Mouse (Mus musculus) midbrain, embryonic 16.5 days (tissue): ENCODE data around the gene Wnt5b. TPM values are rescaled to one million over a fixed set of nuclear protein-coding genes. Genes with fewer than 3 reads are reported as not detected.

Source experiments
- ATAC-seq: fragments of 200-750 bp; cut with Nextera tagmentation; 2 replicates; pipeline ENCODE4 v1.8.0; 2017; ENCODE audit warnings: moderate TSS enrichment
- H3K27ac ChIP-seq: fragments of 300-500 bp; sonication (generic); 2 replicates; pipeline ENCODE4 v1.5.1; 2014; ENCODE audit warnings: mild to moderate bottlenecking, low read length, mixed read lengths
- H3K27me3 ChIP-seq: fragments of 300-500 bp; sonication (generic); 2 replicates; pipeline ENCODE4 v1.6.1; 2014; ENCODE audit warnings: low read depth, low read length, mixed read lengths; ENCODE audit not compliant: control insufficient read depth, insufficient read depth
- H3K36me3 ChIP-seq: fragments of 300-500 bp; sonication (generic); 2 replicates; pipeline ENCODE4 v1.6.1; 2014; ENCODE audit warnings: mild to moderate bottlenecking, low read length, moderate library complexity, mixed read lengths; ENCODE audit not compliant: control insufficient read depth, insufficient read depth
- H3K4me1 ChIP-seq: fragments of 300-500 bp; sonication (generic); 2 replicates; pipeline ENCODE4 v1.6.1; 2014; ENCODE audit warnings: mild to moderate bottlenecking, low read length, mixed read lengths; ENCODE audit not compliant: control insufficient read depth, insufficient read depth
- H3K4me2 ChIP-seq: fragments of 300-500 bp; sonication (generic); 2 replicates; pipeline ENCODE4 v1.6.1; 2014; ENCODE audit warnings: mild to moderate bottlenecking, low read length, mixed read lengths
- H3K4me3 ChIP-seq: fragments of 300-500 bp; sonication (generic); 2 replicates; pipeline ENCODE4 v1.5.1; 2014; ENCODE audit warnings: low read depth, mild to moderate bottlenecking, low read length, moderate library complexity, mixed read lengths
- H3K9ac ChIP-seq: fragments of 300-500 bp; sonication (generic); 2 replicates; pipeline ENCODE4 v1.6.1; 2014; ENCODE audit warnings: low read depth, low read length, mixed read lengths
- H3K9me3 ChIP-seq: fragments of 300-500 bp; sonication (generic); replicated peaks from 2 replicates; pipeline ENCODE4 v1.6.1; 2014; ENCODE audit warnings: mild to moderate bottlenecking, low read length, mixed read lengths; ENCODE audit not compliant: control insufficient read depth, poor library complexity, severe bottlenecking
- WGBS: fragments of 180-500 bp; shearing (Covaris S2); extraction: QIAGEN DNeasy Blood & Tissue Kit; methylation state at CpG from one replicate; pipeline ENCODE4 v1.1.7; 2014; 5-methylcytosine and 5-hydroxymethylcytosine counted together
- polyA plus RNA-seq: library from polyadenylated mRNA; unstranded; fragments of >200 nt; fragmentation: Nextera tagmentation; extraction: Ambion mirVana; gene quantifications from 2 replicates; pipeline ENCODE4 v1.2.1, GENCODE M21; 2015

Gene Wnt5b
- polyA plus RNA-seq, 1 experiment from 2014 or later: 1.6 TPM

DNA sequence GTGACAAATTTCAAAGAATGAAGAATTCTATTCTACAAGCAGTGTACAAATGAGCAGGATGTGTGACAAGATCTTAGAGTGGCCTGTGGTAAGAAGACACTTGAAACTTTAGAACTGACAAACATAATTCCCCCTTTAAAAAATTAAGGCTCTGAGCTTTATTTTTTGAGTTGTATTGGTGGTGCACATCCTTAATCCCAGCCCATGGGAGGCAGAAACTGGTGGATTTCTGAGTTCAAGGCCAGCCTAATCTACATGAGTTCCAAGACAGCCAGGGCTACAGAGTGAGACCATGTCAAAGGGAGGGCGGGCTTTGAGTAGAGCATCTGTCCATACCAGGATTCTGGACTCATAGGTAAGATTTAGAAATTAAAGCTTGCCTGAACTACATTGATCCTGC, 157.3 kb downstream of the Wnt5b start:
- Histone ChIP-seq H3K27ac (no peak overlapping the region), H3K4me1 (peaks cover 17% of the 10 kb centered on the region), H3K36me3 (no peaks in the 10 kb centered on the region), H3K9ac (peak overlapping the region; percentile 18; the same call in 1 of the 2 replicates), H3K4me2 (peak overlapping the region; percentile 87), H3K27me3 (no peaks in the 10 kb centered on the region), H3K9me3 (no peaks in the 10 kb centered on the region), H3K4me3 (peak overlapping the region; percentile 83; the same call in 1 of the 2 replicates)
- ATAC-seq: no peak
- 100% methylated on average over 1 of the region's 1 CpGs for WGBS

- no peak overlapping the region for H3K27ac ChIP-seq
- no peak overlapping the region for H3K4me2 ChIP-seq
- no peak overlapping the region for H3K9ac ChIP-seq
- no peaks in the 10 kb centered on the region for H3K36me3 ChIP-seq
- ATAC-seq: no peak
- no peaks in the 10 kb centered on the region for H3K9me3 ChIP-seq
- WGBS: 93% methylated on average over 4 of the region's 4 CpGs
- no peaks in the 10 kb centered on the region for H3K27me3 ChIP-seq
- peaks cover 17% of the 10 kb centered on the region for H3K4me1 ChIP-seq
- no peak overlapping the region for H3K4me3 ChIP-seq
These were observed 157.7 kb downstream of the Wnt5b start for GRCm38 (mm10) chr6:119386421-119386820.

- Histone ChIP-seq H3K4me2 (no peak overlapping the region), H3K4me1 (peaks cover 17% of the 10 kb centered on the region), H3K4me3 (no peak overlapping the region), H3K27me3 (no peaks in the 10 kb centered on the region), H3K36me3 (no peaks in the 10 kb centered on the region), H3K9ac (no peak overlapping the region), H3K9me3 (no peaks in the 10 kb centered on the region), H3K27ac (no peak overlapping the region)
- WGBS: 100% methylated on average over 1 of the region's 1 CpGs
- ATAC-seq: no peak
These were observed 158.5 kb downstream of the Wnt5b start for GRCm38 (mm10) chr6:119385668-119386067.

Other genes with a start within 250 kb of the Wnt5b start
- gene Lrtm2, start 213.6 kb downstream of the Wnt5b start, polyA plus RNA-seq: 13.0 and 16.9 TPM in 2 replicates
- 32.8 and 39.3 TPM in 2 replicates for gene Adipor2, start 126.6 kb downstream of the Wnt5b start, polyA plus RNA-seq
- 2.0 and 2.5 TPM in 2 replicates for gene Fbxl14, start 64.7 kb downstream of the Wnt5b start, polyA plus RNA-seq